Mouse (Mus musculus) olfactory bulb, adult 2 months (tissue): ENCODE results near the gene Grk5.

ENCODE experiments used
- CTCF ChIP-seq: fragments of 200-500 bp; IDR thresholded peaks from 2 replicates; pipeline ENCODE4 v1.5.1; 2012; ENCODE audit warnings: low read depth, mild to moderate bottlenecking, low read length, moderate library complexity; ENCODE audit not compliant: insufficient read depth
- POLR2A ChIP-seq: fragments of 200-500 bp; IDR thresholded peaks from 2 replicates; pipeline ENCODE4 v1.6.1; 2012; ENCODE audit warnings: mild to moderate bottlenecking, low read depth, low read length, moderate library complexity; ENCODE audit not compliant: insufficient read depth

DNA sequence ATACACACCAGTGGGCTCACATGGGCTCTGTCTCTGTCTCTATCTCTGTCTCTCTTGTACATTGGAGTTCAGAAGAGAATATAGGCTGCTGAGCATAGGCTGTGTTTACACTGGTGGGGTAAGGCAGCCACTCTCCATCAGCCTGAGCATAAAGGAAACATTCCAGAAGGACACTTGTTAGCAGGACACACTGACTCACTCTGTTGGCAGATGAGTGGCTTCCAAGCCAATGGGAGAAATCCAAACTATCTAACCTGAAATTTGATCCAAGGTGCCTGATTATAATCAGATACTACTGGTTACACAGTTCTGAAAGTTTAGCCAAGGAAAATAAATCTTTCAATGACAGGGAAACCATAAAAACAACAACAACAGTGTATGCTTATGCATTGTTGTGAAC lies 43.8 kb upstream of the Grk5 start:
- no peak for TF ChIP-seq CTCF
- TF ChIP-seq POLR2A = no peak
